Mouse (Mus musculus) c-Kit-negative CD71-positive TER-119-positive erythroid progenitor cells, embryonic 14.5 days (primary cell): ENCODE measurements at regions not wholly inside any gene's neighbourhood (a gene's known extent, or its start where the extent isn't known, plus 50 kb on each side); places are given as distances from the start of the nearest gene placed in this dataset.

Experiments used
- DNase-seq: peaks from one replicate; pipeline ENCODE4 v3.0.0-alpha.2; 2013; ENCODE audit warnings: low read depth, low spot score

DNA sequence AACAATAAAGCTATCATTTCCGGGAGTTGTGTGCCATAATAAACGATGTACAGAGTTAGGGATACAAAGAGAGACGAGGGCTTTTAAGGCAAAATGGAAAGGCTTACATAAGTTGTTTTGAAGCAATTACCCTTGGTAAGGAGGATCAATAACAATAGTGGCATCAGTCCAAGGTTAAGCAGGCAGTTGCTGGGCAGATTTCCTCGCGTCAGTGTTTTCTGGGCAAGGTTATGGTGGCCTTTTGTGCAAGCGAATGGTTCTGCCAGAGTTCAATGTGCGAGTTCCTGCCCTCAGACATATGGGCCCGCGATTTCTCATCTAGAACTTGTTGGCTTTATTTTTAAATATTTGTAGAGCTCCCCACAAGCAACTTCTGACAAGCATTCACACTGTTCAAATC is 597.7 kb downstream of the Gm19410 start:
- no peak for DNase-seq

- DNase-seq = no peak
Observed at GRCm38 (mm10) chr8:36364567-36365231, 599.1 kb downstream of the Gm19410 start.

GRCm38 (mm10) chr8:36365945-36366344 is 600.4 kb downstream of the Gm19410 start:
- DNase-seq = no peak

GRCm38 (mm10) chr8:36376579-36377350 is 611.2 kb downstream of the Gm19410 start:
- no peak for DNase-seq

- no peak for DNase-seq
Observed at GRCm38 (mm10) chr8:36394487-36394886, 598.9 kb upstream of the AI429214 start.

GRCm38 (mm10) chr8:36396493-36396892 is 596.9 kb upstream of the AI429214 start:
- no peak for DNase-seq

GRCm38 (mm10) chr8:36406706-36407105 is 586.7 kb upstream of the AI429214 start:
- DNase-seq = no peak
